Comparison of ENCODE assay signal across 13 mouse cellular contexts in genomic region chr14:21547965-21548364, GRCm38 (mm10).
DNase-seq lines count a peak whose midpoint lies in the region; ATAC-seq and TF ChIP-seq lines count a peak whose summit lies in the region.
"Had no signal": no experiment of that assay in that cellular context is flagged by ENCODE, and none has a peak within 500 bp of the region (broad histone marks: within the 10 kb centered on the region; RNA-seq: fewer than 3 reads in every experiment).

No protein-coding gene starts in this region.

- WGBS in hindbrain, postnatal 0 days = 24% methylated on average over 3 of the region's 3 CpGs
- WGBS in hindbrain, embryonic 16.5 days = 29% methylated on average over 3 of the region's 3 CpGs

- no peak overlapping the region for H3K4me2 ChIP-seq in hindbrain, postnatal 0 days (ENCODE audit: low read depth, low read length)
- no peak overlapping the region for H3K4me2 ChIP-seq in hindbrain, embryonic 16.5 days (ENCODE audit: low read length)
- H3K4me2 ChIP-seq in myocyte (ENCODE audit: low read depth) = peak overlapping the region; percentile 74
- H3K4me2 ChIP-seq: liver, embryonic 11.5 days had no signal

- H3K79me2 ChIP-seq in MEL (ENCODE audit: control insufficient read depth, insufficient read depth, low read length, poor library complexity) = no peaks in the 10 kb centered on the region
- H3K79me2 ChIP-seq in myocyte (ENCODE audit: control insufficient read depth, insufficient read depth) = peaks cover 37% of the 10 kb centered on the region

- peaks cover 27% of the 10 kb centered on the region for H3K4me1 ChIP-seq in hindbrain, postnatal 0 days (ENCODE audit: insufficient read depth, low read length)
- H3K4me1 ChIP-seq in hindbrain, embryonic 16.5 days (ENCODE audit: control insufficient read depth, insufficient read depth, low read depth, low read length) = peaks cover 29% of the 10 kb centered on the region
- peaks cover 12 to 24% of the 10 kb centered on the region in 2 experiments for H3K4me1 ChIP-seq in MEL (ENCODE audit: control insufficient read depth in 1 of 2, insufficient read depth in 2 of 2, low read length in 2 of 2)
- peaks cover 33% of the 10 kb centered on the region for H3K4me1 ChIP-seq in embryonic fibroblast, embryonic 13.5 days (ENCODE audit: control insufficient read depth, insufficient read depth, low read length)

- peak overlapping the region; percentile 73; the same call in 1 of the 2 replicates for H3K27ac ChIP-seq in hindbrain, postnatal 0 days
- no peak overlapping the region for H3K27ac ChIP-seq in hindbrain, embryonic 16.5 days (ENCODE audit: low read depth, low read length)
- H3K27ac ChIP-seq in MEL (ENCODE audit: control insufficient read depth, low read depth, low read length) = no peak overlapping the region
- peak overlapping the region; percentile 87 for H3K27ac ChIP-seq in embryonic fibroblast, embryonic 13.5 days (ENCODE audit: insufficient read depth, low read length)
- H3K27ac ChIP-seq: heart, adult 2 months; limb, embryonic 10.5 days had no signal

- no peak for TF ChIP-seq EP300 in MEL (IDR thresholded peaks at IDR 0.05; ENCODE audit: low read depth in 1 of 2, low read length in 2 of 2)

- H3K27me3 ChIP-seq in hindbrain, postnatal 0 days (ENCODE audit: insufficient read depth, low read length) = no peaks in the 10 kb centered on the region
- no peaks in the 10 kb centered on the region for H3K27me3 ChIP-seq in hindbrain, embryonic 16.5 days (replicated peaks; ENCODE audit: control insufficient read depth, insufficient read depth, low read length)
- H3K27me3 ChIP-seq in MEL (ENCODE audit: control insufficient read depth in 1 of 2, insufficient read depth in 2 of 2, low read length in 2 of 2) (no peaks in the 10 kb centered on the region), myocyte (ENCODE audit: control insufficient read depth, insufficient read depth, insufficient read length) (no peaks in the 10 kb centered on the region)

- TF ChIP-seq POLR2A in MEL (IDR thresholded peaks at IDR 0.05; ENCODE audit: control insufficient read depth in 1 of 2, insufficient read depth in 1 of 2, low read depth in 1 of 2, low read length in 2 of 2, poor library complexity in 1 of 2) (no peak), myocyte (IDR thresholded peaks at IDR 0.05; ENCODE audit: insufficient read length, low read depth) (no peak)
- no peak for TF ChIP-seq POLR2A in embryonic fibroblast, embryonic 13.5 days (IDR thresholded peaks at IDR 0.05; ENCODE audit: low read depth, low read length)

- H3K9ac ChIP-seq in hindbrain, postnatal 0 days (replicated peaks; ENCODE audit: low read length) = no peak overlapping the region
- H3K9ac ChIP-seq in hindbrain, embryonic 16.5 days (ENCODE audit: low read depth, low read length) = no peak overlapping the region
- no peak overlapping the region for H3K9ac ChIP-seq in MEL (ENCODE audit: control insufficient read depth, low read depth, low read length, poor library complexity, severe bottlenecking)

- H3K4me3 ChIP-seq in hindbrain, postnatal 0 days (ENCODE audit: low read length) = no peak overlapping the region
- no peak overlapping the region for H3K4me3 ChIP-seq in hindbrain, embryonic 16.5 days (ENCODE audit: low read length)
- H3K4me3 ChIP-seq in MEL (ENCODE audit: control insufficient read depth in 1 of 2, insufficient read depth in 1 of 2, low read depth in 2 of 2, low read length in 2 of 2) (no peak overlapping the region), myocyte (no peak overlapping the region)
- H3K4me3 ChIP-seq in embryonic fibroblast, embryonic 13.5 days (ENCODE audit: insufficient read depth, low read length) = no peak overlapping the region
- H3K4me3 ChIP-seq: heart, adult 2 months; limb, embryonic 10.5 days had no signal

- no peak for TF ChIP-seq RAD21 in MEL (IDR thresholded peaks at IDR 0.05; ENCODE audit: low read depth, low read length)

- no peak for ATAC-seq in hindbrain, postnatal 0 days
- no peak for ATAC-seq in hindbrain, embryonic 16.5 days

- TF ChIP-seq CTCF in hindbrain, postnatal 0 days (IDR thresholded peaks at IDR 0.05; ENCODE audit: low read depth) = no peak
- no peak for TF ChIP-seq CTCF in MEL (IDR thresholded peaks at IDR 0.05 in 2 of 3, conservative IDR thresholded peaks at IDR 0.05 in 1 of 3; ENCODE audit: control insufficient read depth in 1 of 3, insufficient read depth in 1 of 3, low read depth in 2 of 3, low read length in 3 of 3, poor library complexity in 1 of 3, severe bottlenecking in 1 of 3)
- TF ChIP-seq CTCF in embryonic fibroblast, embryonic 13.5 days (IDR thresholded peaks at IDR 0.05; ENCODE audit: borderline replicate concordance, insufficient read depth, low read length) = no peak

- H3K9me3 ChIP-seq in hindbrain, postnatal 0 days (ENCODE audit: low read length) = no peaks in the 10 kb centered on the region
- H3K9me3 ChIP-seq in hindbrain, embryonic 16.5 days (ENCODE audit: control insufficient read depth, low read length) = no peaks in the 10 kb centered on the region
- H3K9me3 ChIP-seq in MEL (replicated peaks; ENCODE audit: insufficient read depth, low read length) = no peaks in the 10 kb centered on the region
- H3K9me3 ChIP-seq: limb, embryonic 10.5 days had no signal

- no peak overlapping the region for H3ac ChIP-seq in myocyte (ENCODE audit: control insufficient read depth, insufficient read length)

- H3K36me3 ChIP-seq in hindbrain, postnatal 0 days (ENCODE audit: insufficient read depth, low read length) = no peaks in the 10 kb centered on the region
- H3K36me3 ChIP-seq in hindbrain, embryonic 16.5 days (ENCODE audit: control insufficient read depth, insufficient read depth, low read length) = no peaks in the 10 kb centered on the region
- H3K36me3 ChIP-seq in MEL (ENCODE audit: control insufficient read depth in 1 of 2, insufficient read depth in 2 of 2, low read length in 2 of 2) (peaks cover 0 to 24% of the 10 kb centered on the region in 2 experiments; a peak in 2 of 4 replicates), myocyte (ENCODE audit: control insufficient read depth, insufficient read depth) (no peaks in the 10 kb centered on the region)
- H3K36me3 ChIP-seq: limb, embryonic 10.5 days had no signal

- DNase-seq in hindbrain, postnatal 0 days (ENCODE audit: low spot score) = no peak
- DNase-seq in MEL (ENCODE audit: low read depth, low spot score) = peak; percentile 23
- DNase-seq in embryo, embryonic 9.5 days (ENCODE audit: extremely low spot score) = no peak
- no peak for DNase-seq in cerebellum, adult 9-11 months
- DNase-seq: cerebellum, postnatal 10 days; heart, adult 2 months; lung, adult 2 months; thymus, adult 18-20 months had no signal

TF ChIP-seq in MEL, 35 proteins besides CTCF, POLR2A, EP300 and RAD21:
- TF ChIP-seq SIN3A (IDR thresholded peaks at IDR 0.05; ENCODE audit: low read length) = no peak
- no peak for TF ChIP-seq MYC (IDR thresholded peaks at IDR 0.05; ENCODE audit: low read depth, low read length)
- no peak for TF ChIP-seq MAX (IDR thresholded peaks at IDR 0.05; ENCODE audit: low read length)
- TF ChIP-seq BHLHE40 (IDR thresholded peaks at IDR 0.05; ENCODE audit: borderline replicate concordance, low read depth, low read length) = no peak
- TF ChIP-seq RCOR1 (IDR thresholded peaks at IDR 0.05; ENCODE audit: low read depth, low read length) = no peak
- no peak for TF ChIP-seq KAT2A (conservative IDR thresholded peaks at IDR 0.05; ENCODE audit: low read depth, low read length)
- no peak for TF ChIP-seq POLR2AphosphoS5 (IDR thresholded peaks at IDR 0.05; ENCODE audit: borderline replicate concordance, low read depth, low read length)
- no peak for TF ChIP-seq MEF2A (IDR thresholded peaks at IDR 0.05; ENCODE audit: extremely low read depth, insufficient replicate concordance, low read depth, low read length, poor library complexity, severe bottlenecking)
- no peak for TF ChIP-seq SMC3 (IDR thresholded peaks at IDR 0.05; ENCODE audit: low read depth, low read length)
- TF ChIP-seq MAZ (IDR thresholded peaks at IDR 0.05; ENCODE audit: low read depth, low read length) = no peak
- TF ChIP-seq ETS1 (IDR thresholded peaks at IDR 0.05; ENCODE audit: low read depth, low read length) = no peak
- TF ChIP-seq USF2 (IDR thresholded peaks at IDR 0.05; ENCODE audit: borderline replicate concordance in 1 of 2, insufficient read depth in 1 of 2, low read depth in 1 of 2, low read length in 2 of 2) = no peak
TF ChIP-seq in MEL: peak in this region for 0.

TF ChIP-seq in myocyte, 11 proteins besides CTCF, POLR2A, EP300 and RAD21:
- TF ChIP-seq TCF3 (IDR thresholded peaks at IDR 0.05; ENCODE audit: insufficient read length, low read depth) = no peak
- no peak for TF ChIP-seq MYOD1 (IDR thresholded peaks at IDR 0.05; ENCODE audit: control insufficient read depth in 1 of 3, insufficient read length in 2 of 3, low read depth in 2 of 3)
- TF ChIP-seq TCF12 (IDR thresholded peaks at IDR 0.05; ENCODE audit: insufficient read depth, poor library complexity, severe bottlenecking) = no peak
- no peak for TF ChIP-seq SRF (IDR thresholded peaks at IDR 0.05; ENCODE audit: control insufficient read depth, insufficient read length, low read depth)
- TF ChIP-seq REST (IDR thresholded peaks at IDR 0.05; ENCODE audit: insufficient read depth, insufficient read length) = no peak
- no peak for TF ChIP-seq POLR2AphosphoS2 (IDR thresholded peaks at IDR 0.05; ENCODE audit: insufficient read length, low read depth)
- no peak for TF ChIP-seq USF1 (IDR thresholded peaks at IDR 0.05; ENCODE audit: low read depth)
- TF ChIP-seq MYOG (IDR thresholded peaks at IDR 0.05; ENCODE audit: control insufficient read depth in 1 of 3, insufficient read depth in 1 of 3, insufficient read length in 2 of 3, low read depth in 2 of 3) = no peak
- TF ChIP-seq CEBPB (IDR thresholded peaks at IDR 0.05; ENCODE audit: insufficient read depth, poor library complexity, severe bottlenecking) = no peak
- TF ChIP-seq MAX (IDR thresholded peaks at IDR 0.05; ENCODE audit: low read depth) = no peak
- no peak for TF ChIP-seq E2F4 (IDR thresholded peaks at IDR 0.05; ENCODE audit: insufficient read depth)

Comparison
In these comparisons a context has a peak if more than half of its experiments do, and no peak if none do; other contexts are left out.
1. H3K27ac ChIP-seq: peak in hindbrain, postnatal 0 days (single experiment) and embryonic fibroblast, embryonic 13.5 days (single experiment); none in hindbrain, embryonic 16.5 days (single experiment) and MEL (single experiment).